In the genomic region with DNA sequence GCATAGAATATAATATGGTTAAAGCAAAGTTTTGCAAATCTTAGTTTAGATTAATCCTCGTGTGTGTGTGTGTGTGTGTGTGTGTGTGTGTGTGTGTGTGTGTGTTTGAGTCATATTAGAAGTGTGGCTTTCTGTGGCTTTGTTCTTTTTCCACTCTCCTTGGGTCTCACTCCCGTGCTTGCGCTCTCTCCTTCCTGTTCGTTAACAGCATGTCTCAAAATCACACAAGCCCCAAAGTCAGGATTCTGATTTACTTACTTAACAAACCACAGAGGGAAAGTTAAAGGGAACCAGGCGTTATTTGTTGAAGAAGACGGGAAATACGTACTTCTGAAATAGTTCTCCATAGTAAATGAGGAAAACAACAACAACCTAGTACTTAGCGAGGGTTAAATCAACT, we compare ENCODE assay signal across 18 mouse cellular contexts.
"Had no signal": no experiment of that assay in that cellular context is flagged by ENCODE, and none has a peak within 500 bp of the region (broad histone marks: within the 10 kb centered on the region; RNA-seq: fewer than 3 reads in every experiment).

No protein-coding gene starts in this region.

- H3K9me3 ChIP-seq: kidney, embryonic 15.5 days; limb, embryonic 10.5 days; limb, embryonic 13.5 days; liver, embryonic 12.5 days; liver, embryonic 15.5 days; lung, embryonic 15.5 days had no signal

- H3K27ac ChIP-seq: kidney, embryonic 15.5 days; limb, embryonic 10.5 days; limb, embryonic 13.5 days; liver, embryonic 12.5 days; liver, embryonic 15.5 days; lung, embryonic 15.5 days; stomach, postnatal 0 days had no signal

- H3K9ac ChIP-seq: kidney, embryonic 15.5 days; limb, embryonic 13.5 days; liver, embryonic 12.5 days; liver, embryonic 15.5 days; lung, embryonic 15.5 days had no signal

- H3K36me3 ChIP-seq: lung, embryonic 15.5 days had no signal

- H3K4me1 ChIP-seq: kidney, embryonic 15.5 days; limb, embryonic 10.5 days; limb, embryonic 13.5 days; liver, embryonic 12.5 days; liver, embryonic 15.5 days; lung, embryonic 15.5 days had no signal

- H3K27me3 ChIP-seq: kidney, embryonic 15.5 days; limb, embryonic 13.5 days; liver, embryonic 12.5 days; liver, embryonic 15.5 days; lung, embryonic 15.5 days had no signal

- ATAC-seq: liver, embryonic 12.5 days had no signal

- H3K4me3 ChIP-seq: kidney, embryonic 15.5 days; limb, embryonic 10.5 days; limb, embryonic 13.5 days; liver, embryonic 12.5 days; liver, embryonic 15.5 days; lung, embryonic 15.5 days had no signal

- H3K4me2 ChIP-seq: kidney, embryonic 15.5 days; limb, embryonic 13.5 days; liver, embryonic 12.5 days; liver, embryonic 15.5 days; lung, embryonic 15.5 days; midbrain, embryonic 11.5 days had no signal

- DNase-seq: kidney, adult 8-10 months; kidney, postnatal 10 days; kidney, postnatal 36 days; liver; lung, adult 18-20 months; lung, postnatal 10 days; lung, postnatal 36 days; midbrain, embryonic 14.5 days; thymus, adult 2 months; thymus, postnatal 14 days had no signal
